Mouse (Mus musculus): Measurements from ENCODE around the gene Tmed10. TPM values are rescaled to one million over a fixed set of nuclear protein-coding genes. Genes with fewer than 3 reads are reported as not detected.

The Tmed10 gene
- polyA plus RNA-seq, 1 experiment from 2014 or later = 275 TPM

DNA sequence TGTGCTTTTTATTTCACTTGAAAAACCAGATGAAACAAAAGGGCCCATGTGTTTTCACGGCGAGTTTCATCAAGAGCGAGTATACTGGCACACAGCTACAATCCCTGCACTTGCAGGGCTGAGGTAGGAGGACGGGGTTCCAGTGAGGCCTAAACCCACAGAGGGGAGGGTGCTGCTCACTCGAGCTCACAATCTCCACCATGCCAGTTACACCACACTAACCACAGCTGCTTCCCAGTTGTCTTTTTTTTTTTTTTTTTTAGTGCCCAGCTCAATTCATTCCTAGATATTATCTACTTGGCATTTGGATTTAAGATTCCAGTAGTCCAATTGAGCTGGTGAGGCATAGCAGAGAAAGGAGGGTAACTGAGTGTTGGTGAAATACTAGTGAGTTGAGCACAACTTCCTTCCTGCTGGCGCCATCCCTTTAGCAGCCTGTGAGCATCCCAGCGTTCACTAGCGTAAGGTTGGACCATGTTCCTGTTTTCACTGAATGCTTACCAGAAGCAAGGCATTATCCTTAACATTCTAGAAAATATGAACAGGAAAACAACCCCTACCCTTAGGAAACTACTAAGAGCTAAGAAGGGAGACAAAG lies 2.5 kb downstream of the Tmed10 start:
- H3K36me3 ChIP-seq = no peaks in the 10 kb centered on the region

DNA sequence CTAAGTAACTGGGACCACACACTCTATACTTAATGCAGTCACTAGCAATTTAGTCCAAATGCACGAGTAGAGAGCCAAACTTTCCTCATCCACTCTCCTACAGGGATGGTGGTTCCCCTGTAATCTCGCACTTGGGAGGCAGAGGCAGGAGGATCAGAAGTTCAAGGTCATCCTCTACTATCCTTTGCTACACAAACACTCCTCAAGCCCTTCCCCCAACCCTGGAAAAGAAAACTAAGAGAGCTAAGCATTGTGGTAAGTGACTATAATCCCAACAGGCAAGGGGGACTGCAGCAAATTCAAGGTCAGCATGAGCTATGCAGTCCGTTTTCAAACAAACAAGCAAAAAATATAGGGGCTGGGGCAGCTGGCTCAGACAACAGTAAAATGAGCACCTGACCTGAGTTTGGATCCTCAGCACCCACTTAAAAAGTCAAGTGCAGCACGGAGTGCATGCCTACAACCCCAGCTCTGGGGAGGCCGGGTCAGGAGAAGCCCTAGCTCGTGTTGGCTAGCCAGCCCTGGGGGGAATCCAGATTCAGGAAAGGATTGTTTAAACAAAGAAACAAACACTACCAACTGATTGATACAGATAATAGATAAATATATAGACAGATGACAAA lies 6.1 kb downstream of the Tmed10 start:
- Histone ChIP-seq H3K36me3 (no peaks in the 10 kb centered on the region), H3K4me2 (replicated peaks) (no peak overlapping the region), H3K27me3 (no peaks in the 10 kb centered on the region), H3K27ac (no peak overlapping the region), H3K4me1 (peaks cover 10% of the 10 kb centered on the region), H3K9ac (no peak overlapping the region), H3K9me3 (no peaks in the 10 kb centered on the region), H3K4me3 (no peak overlapping the region)
- WGBS = 79% methylated on average over 6 of the region's 6 CpGs
- no peak for ATAC-seq (ENCODE audit: insufficient number of reproducible peaks, insufficient read depth, low FRiP score, low TSS enrichment)

More for the DNA sequence above, 2.5 kb downstream of the Tmed10 start:
- 79% methylated on average over 8 of the region's 8 CpGs for WGBS
- ATAC-seq (ENCODE audit: insufficient number of reproducible peaks, insufficient read depth, low FRiP score, low TSS enrichment) = no peak
- no peaks in the 10 kb centered on the region for H3K9me3 ChIP-seq
- H3K27ac ChIP-seq = no peak overlapping the region
- H3K4me1 ChIP-seq = peaks cover 10% of the 10 kb centered on the region
- H3K27me3 ChIP-seq = no peaks in the 10 kb centered on the region
- H3K4me2 ChIP-seq (replicated peaks) = no peak overlapping the region
- H3K9ac ChIP-seq = no peak overlapping the region
- no peak overlapping the region for H3K4me3 ChIP-seq

DNA sequence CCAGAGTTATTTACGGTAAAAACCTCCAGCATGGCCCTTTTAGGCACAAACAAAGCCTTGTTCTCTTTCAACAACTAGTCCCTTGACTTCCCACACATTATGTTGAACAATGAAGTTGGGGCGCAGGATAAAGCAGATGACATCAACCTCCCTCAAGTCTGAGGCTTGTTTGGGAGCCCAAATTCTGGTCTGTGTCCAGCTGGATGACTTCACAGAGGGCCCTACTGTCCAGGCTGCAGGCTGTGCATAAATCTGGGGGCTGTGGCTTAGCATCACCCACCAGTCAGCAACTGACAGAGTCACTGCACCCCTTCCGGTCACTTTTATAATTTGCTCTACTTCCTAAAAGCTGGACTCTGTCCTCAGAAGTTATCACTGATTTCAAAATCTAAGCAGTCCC lies 8.4 kb downstream of the Tmed10 start:
- peaks cover 3% of the 10 kb centered on the region; the same call in 1 of the 2 replicates for H3K4me1 ChIP-seq
- no peaks in the 10 kb centered on the region for H3K36me3 ChIP-seq
- H3K9ac ChIP-seq = no peak overlapping the region
- WGBS = 80% methylated on average over 3 of the region's 3 CpGs
- H3K27me3 ChIP-seq = no peaks in the 10 kb centered on the region
- no peaks in the 10 kb centered on the region for H3K9me3 ChIP-seq
- no peak overlapping the region for H3K4me2 ChIP-seq (replicated peaks)
- ATAC-seq (ENCODE audit: insufficient number of reproducible peaks, insufficient read depth, low FRiP score, low TSS enrichment) = no peak
- 0 out of 2 replicates have a peak overlapping the region, but pooled peaks have one; percentile 50 for H3K27ac ChIP-seq
- H3K4me3 ChIP-seq = no peak overlapping the region

DNA sequence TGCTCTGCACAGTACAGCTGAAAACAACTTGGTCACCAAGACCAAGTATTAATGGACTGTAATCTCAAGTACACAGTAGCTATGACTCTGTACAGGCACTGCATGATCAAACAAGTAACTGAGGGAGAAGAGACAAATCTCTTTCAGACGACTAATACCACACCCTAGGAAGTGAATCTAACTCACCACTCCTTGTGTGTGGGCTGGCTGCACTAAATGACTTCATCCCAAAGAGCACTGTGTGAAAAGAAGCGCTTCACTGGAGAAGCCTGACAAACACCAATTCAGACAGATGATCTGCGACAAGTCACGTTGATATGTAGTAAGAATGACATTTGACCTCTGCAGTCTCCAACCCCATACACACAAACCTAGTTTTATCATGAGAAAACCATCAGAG lies 12.1 kb downstream of the Tmed10 start:
- 77% methylated on average over 4 of the region's 4 CpGs for WGBS
- H3K9ac ChIP-seq = no peak overlapping the region
- no peaks in the 10 kb centered on the region; the same call in 1 of the 2 replicates for H3K4me1 ChIP-seq
- no peaks in the 10 kb centered on the region for H3K27me3 ChIP-seq
- H3K9me3 ChIP-seq = no peaks in the 10 kb centered on the region
- no peak overlapping the region for H3K4me2 ChIP-seq (replicated peaks)
- no peaks in the 10 kb centered on the region for H3K36me3 ChIP-seq
- no peak overlapping the region for H3K4me3 ChIP-seq
- no peak for ATAC-seq (ENCODE audit: insufficient number of reproducible peaks, insufficient read depth, low FRiP score, low TSS enrichment)
- no peak overlapping the region for H3K27ac ChIP-seq

DNA sequence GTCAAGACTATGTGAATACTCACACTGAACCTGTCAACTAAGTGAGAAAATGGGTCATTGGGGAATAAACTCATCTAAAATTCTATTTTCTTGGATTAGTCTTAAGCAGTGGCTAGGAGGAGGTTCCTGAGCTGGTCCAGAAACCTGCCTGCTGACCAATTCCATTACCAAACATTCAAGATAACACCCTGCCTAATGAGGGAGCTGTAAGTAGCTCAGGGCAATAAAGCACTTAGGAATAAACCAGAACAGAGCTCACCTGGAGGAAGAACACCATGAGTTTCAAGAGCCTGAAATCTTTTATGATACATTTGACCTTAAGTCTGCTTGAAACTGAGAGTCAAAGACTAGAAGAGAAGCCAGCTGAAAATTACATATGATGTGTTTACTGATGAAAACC lies 13.1 kb downstream of the Tmed10 start:
- Histone ChIP-seq H3K36me3 (no peaks in the 10 kb centered on the region), H3K9me3 (no peaks in the 10 kb centered on the region), H3K27me3 (no peaks in the 10 kb centered on the region), H3K9ac (no peak overlapping the region), H3K4me2 (replicated peaks) (no peak overlapping the region), H3K4me1 (no peaks in the 10 kb centered on the region; the same call in 1 of the 2 replicates), H3K27ac (no peak overlapping the region), H3K4me3 (no peak overlapping the region)
- no peak for ATAC-seq (ENCODE audit: insufficient number of reproducible peaks, insufficient read depth, low FRiP score, low TSS enrichment)

DNA sequence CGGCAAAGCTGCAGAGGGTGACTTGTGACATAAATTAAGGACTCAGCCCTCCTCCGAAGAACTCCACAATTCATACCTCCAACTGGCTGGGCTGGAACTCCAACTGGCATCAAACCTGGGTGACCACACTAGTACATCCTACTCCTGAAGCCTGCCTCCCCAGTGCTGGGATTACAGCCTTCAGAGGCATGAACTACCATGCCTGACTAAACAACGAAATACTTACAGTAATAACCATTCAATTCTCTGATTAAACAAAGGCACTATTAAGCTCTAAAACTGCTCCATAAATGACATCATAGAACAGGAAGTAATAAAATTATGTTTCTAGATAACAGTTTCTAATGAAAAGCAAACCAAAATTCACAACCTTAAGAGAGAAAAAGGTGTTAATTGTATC lies 13.5 kb downstream of the Tmed10 start:
- Histone ChIP-seq H3K4me3 (no peak overlapping the region), H3K4me2 (replicated peaks) (no peak overlapping the region), H3K27me3 (no peaks in the 10 kb centered on the region), H3K27ac (no peak overlapping the region), H3K4me1 (no peaks in the 10 kb centered on the region), H3K36me3 (no peaks in the 10 kb centered on the region), H3K9me3 (no peaks in the 10 kb centered on the region), H3K9ac (no peak overlapping the region)
- no peak for ATAC-seq (ENCODE audit: insufficient number of reproducible peaks, insufficient read depth, low FRiP score, low TSS enrichment)
- WGBS = 86% methylated on average over 3 of the region's 3 CpGs

DNA sequence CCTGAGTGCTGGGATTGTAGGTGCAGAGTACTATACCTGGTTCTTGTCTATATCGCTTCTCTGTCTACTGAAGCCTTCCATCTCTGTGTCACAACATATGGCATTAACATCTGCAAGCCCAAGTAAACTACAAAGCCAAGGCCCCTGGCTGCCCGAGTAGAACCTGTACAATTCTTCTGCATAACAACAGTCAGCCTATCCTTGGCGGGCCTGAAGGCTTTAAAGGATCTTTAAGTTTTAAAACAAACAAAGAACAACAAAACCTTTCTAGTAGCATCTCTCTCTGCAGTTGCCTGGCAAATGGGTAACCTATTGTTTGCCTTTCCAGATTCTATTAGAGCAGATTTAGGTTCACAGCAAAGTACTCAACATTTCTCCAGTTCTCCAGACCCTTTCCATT lies 20.6 kb downstream of the Tmed10 start:
- no peaks in the 10 kb centered on the region for H3K27me3 ChIP-seq
- no peaks in the 10 kb centered on the region for H3K9me3 ChIP-seq
- H3K4me1 ChIP-seq = no peaks in the 10 kb centered on the region
- H3K27ac ChIP-seq = no peak overlapping the region
- 93% methylated on average over 3 of the region's 3 CpGs for WGBS
- peaks cover 24% of the 10 kb centered on the region for H3K36me3 ChIP-seq
- no peak overlapping the region for H3K4me3 ChIP-seq
- H3K4me2 ChIP-seq (replicated peaks) = no peak overlapping the region
- no peak for ATAC-seq (ENCODE audit: insufficient number of reproducible peaks, insufficient read depth, low FRiP score, low TSS enrichment)
- no peak overlapping the region for H3K9ac ChIP-seq

DNA sequence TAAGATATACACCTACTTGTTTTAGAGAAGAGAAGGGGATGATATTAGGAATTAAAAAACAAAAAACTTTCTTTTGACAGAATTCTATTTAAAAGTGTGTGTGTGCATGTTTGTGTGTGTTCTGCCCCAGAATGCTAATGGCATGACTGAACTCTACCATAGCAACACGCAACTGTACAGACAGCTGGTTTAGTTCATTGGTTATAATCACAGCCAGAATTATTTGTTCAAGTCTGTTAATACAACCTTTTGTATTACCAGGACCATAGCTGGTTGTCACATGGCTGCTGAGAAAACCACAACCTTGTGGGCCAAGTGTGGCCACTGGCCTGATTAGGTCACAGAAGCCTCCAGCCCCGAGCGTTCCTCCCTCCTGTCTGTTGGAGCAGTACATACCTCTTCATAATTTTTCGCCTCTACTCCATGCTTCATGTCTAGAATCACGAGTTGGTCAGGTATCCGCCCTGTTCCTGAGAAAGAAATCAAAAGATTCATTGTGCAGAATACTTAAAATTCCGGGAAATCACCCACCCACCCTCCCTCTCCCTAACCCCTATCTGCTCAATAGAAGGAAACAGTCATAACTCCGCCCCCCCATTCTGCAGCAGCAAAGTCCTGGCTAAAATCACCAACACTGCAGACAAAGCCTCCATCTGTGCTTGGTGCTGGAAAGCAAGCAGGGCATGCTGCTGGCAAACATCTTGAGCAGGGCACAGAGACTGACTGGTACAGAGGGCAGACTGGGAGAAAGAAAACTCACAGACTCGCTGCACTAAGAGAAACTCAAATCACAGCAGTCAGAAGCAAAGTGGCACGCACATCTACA lies 24.0 kb downstream of the Tmed10 start:
- H3K9ac ChIP-seq = no peak overlapping the region
- no peak overlapping the region for H3K4me3 ChIP-seq
- no peak for ATAC-seq (ENCODE audit: insufficient number of reproducible peaks, insufficient read depth, low FRiP score, low TSS enrichment)
- peak overlapping the region; percentile 51; the same call in 1 of the 2 replicates for H3K27ac ChIP-seq
- peaks cover 39% of the 10 kb centered on the region for H3K36me3 ChIP-seq
- no peak overlapping the region for H3K4me2 ChIP-seq (replicated peaks)
- H3K27me3 ChIP-seq = no peaks in the 10 kb centered on the region
- 73% methylated on average over 10 of the region's 10 CpGs for WGBS
- H3K9me3 ChIP-seq = no peaks in the 10 kb centered on the region
- no peaks in the 10 kb centered on the region for H3K4me1 ChIP-seq

DNA sequence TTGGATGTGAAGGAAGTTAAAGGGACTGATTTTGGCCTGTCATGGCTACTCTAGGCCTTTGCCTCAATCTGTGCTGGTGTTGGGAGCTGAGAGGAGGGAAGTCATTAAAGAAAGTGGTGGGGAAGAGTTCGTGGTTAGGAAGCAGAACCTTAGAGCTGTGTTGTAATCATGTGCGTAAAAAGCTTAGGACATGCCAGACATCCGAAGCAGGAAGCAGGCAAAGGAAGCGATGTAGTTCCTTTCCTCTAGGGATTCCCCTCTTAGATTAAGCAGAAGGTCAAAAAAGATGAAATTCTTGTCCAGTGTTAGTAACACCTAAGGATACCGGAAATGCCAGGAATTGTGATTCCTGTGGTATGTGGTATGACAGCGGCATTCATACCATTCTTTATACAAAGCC lies 26.3 kb downstream of the Tmed10 start:
- no peak overlapping the region for H3K4me3 ChIP-seq
- H3K9me3 ChIP-seq = no peaks in the 10 kb centered on the region
- peaks cover 26% of the 10 kb centered on the region for H3K36me3 ChIP-seq
- ATAC-seq (ENCODE audit: insufficient number of reproducible peaks, insufficient read depth, low FRiP score, low TSS enrichment) = no peak
- peaks cover 10% of the 10 kb centered on the region; the same call in 1 of the 2 replicates for H3K4me1 ChIP-seq
- no peaks in the 10 kb centered on the region for H3K27me3 ChIP-seq
- H3K4me2 ChIP-seq (replicated peaks) = no peak overlapping the region
- H3K9ac ChIP-seq = no peak overlapping the region
- WGBS = 88% methylated on average over 6 of the region's 6 CpGs
- H3K27ac ChIP-seq = no peak overlapping the region

DNA sequence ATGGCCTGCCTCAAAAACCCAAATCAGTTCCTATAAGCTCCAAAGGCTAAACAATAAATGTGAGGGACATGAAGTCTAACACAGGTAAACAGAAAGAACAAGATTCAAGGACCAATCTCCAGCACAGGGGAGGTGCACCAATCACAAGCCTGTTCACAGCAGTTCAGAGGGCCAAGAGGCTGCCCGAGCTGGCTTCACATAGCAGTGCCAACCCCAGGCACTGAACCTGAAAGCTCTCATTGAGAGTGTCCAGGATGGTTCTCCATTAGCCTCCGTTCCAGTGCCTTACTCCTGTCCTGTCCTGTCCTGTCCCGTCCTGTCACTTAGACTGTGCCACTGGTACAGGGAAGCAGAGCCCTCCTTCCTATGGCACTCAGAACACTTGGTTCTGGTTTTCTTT lies 27.5 kb downstream of the Tmed10 start:
- no peak for ATAC-seq (ENCODE audit: insufficient number of reproducible peaks, insufficient read depth, low FRiP score, low TSS enrichment)
- no peak overlapping the region for H3K27ac ChIP-seq
- H3K4me2 ChIP-seq (replicated peaks) = no peak overlapping the region
- no peaks in the 10 kb centered on the region for H3K27me3 ChIP-seq
- H3K4me3 ChIP-seq = no peak overlapping the region
- H3K9ac ChIP-seq = no peak overlapping the region
- WGBS = 76% methylated on average over 3 of the region's 3 CpGs
- H3K4me1 ChIP-seq = peaks cover 10% of the 10 kb centered on the region; the same call in 1 of the 2 replicates
- peaks cover 24% of the 10 kb centered on the region for H3K36me3 ChIP-seq
- no peaks in the 10 kb centered on the region for H3K9me3 ChIP-seq

DNA sequence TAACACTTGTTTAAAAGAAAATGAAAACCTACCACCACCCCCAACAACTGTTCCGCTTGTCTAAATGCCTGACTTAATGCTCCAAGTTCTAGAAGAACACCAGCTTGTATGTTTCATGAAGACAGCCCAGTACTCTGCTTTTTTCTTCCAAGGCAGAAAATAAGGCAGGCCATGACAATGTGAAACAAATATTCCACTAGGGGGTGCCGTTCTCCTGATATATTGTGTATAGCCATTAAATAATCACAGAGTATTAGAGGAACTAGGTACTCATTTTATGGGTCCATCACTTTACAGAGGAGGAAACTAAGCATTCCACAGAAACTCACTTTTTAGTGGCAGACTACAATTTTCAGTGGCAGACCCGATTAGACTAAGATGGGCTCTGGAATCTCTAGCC lies 28.3 kb downstream of the Tmed10 start:
- H3K4me1 ChIP-seq = peaks cover 10% of the 10 kb centered on the region; the same call in 1 of the 2 replicates
- no peak overlapping the region for H3K27ac ChIP-seq
- H3K4me2 ChIP-seq (replicated peaks) = no peak overlapping the region
- H3K36me3 ChIP-seq = peaks cover 24% of the 10 kb centered on the region
- no peak for ATAC-seq (ENCODE audit: insufficient number of reproducible peaks, insufficient read depth, low FRiP score, low TSS enrichment)
- H3K9me3 ChIP-seq = no peaks in the 10 kb centered on the region
- no peak overlapping the region for H3K4me3 ChIP-seq
- no peaks in the 10 kb centered on the region for H3K27me3 ChIP-seq
- 61% methylated on average over 3 of the region's 3 CpGs for WGBS
- H3K9ac ChIP-seq = no peak overlapping the region

DNA sequence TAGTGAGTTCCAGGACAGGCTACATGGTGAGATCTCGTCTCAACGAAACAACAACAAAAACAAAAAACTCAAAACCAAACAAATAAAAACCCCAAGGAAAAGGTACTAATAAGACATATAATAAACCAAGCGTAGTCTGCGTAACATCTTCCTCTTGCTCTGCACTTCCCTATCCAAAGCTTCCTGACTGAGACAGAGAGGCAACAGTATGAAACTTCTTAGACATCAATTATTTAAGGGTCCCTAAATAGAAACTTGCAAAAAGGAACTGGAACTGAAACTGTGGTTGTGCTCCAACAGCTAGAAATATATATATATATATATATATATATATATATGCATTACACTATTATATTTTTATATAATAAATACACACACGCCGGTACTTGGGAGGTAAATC lies 29.1 kb downstream of the Tmed10 start:
- Histone ChIP-seq H3K27me3 (no peaks in the 10 kb centered on the region), H3K4me1 (peaks cover 10% of the 10 kb centered on the region; the same call in 1 of the 2 replicates), H3K36me3 (peaks cover 22% of the 10 kb centered on the region), H3K4me3 (no peak overlapping the region), H3K4me2 (replicated peaks) (no peak overlapping the region), H3K27ac (no peak overlapping the region), H3K9ac (no peak overlapping the region), H3K9me3 (no peaks in the 10 kb centered on the region)
- no peak for ATAC-seq (ENCODE audit: insufficient number of reproducible peaks, insufficient read depth, low FRiP score, low TSS enrichment)
- WGBS = 92% methylated on average over 6 of the region's 6 CpGs

Measured in embryonic facial prominence, embryonic 12.5 days (tissue).